Mouse (Mus musculus) thymus, adult 2 months (tissue): ENCODE measurements around the gene Dner.

Source experiments
- CTCF ChIP-seq: fragments of 200-500 bp; IDR thresholded peaks from 2 replicates; pipeline ENCODE4 v1.5.1; 2012; ENCODE audit warnings: mild to moderate bottlenecking, control low read depth, low read length, moderate library complexity, borderline replicate concordance; ENCODE audit not compliant: control insufficient read depth, poor library complexity, insufficient read depth; ENCODE audit errors: extremely low read depth
- POLR2A ChIP-seq: fragments of 200-500 bp; IDR thresholded peaks from 2 replicates; pipeline ENCODE4 v1.6.1; 2012; ENCODE audit warnings: mild to moderate bottlenecking, low read length, control low read depth, moderate library complexity; ENCODE audit not compliant: control insufficient read depth, poor library complexity, insufficient read depth; ENCODE audit errors: extremely low read depth

- TF ChIP-seq POLR2A (no peak), CTCF (no peak)
These were observed 231.9 kb downstream of the Dner start for GRCm38 (mm10) chr1:84463976-84464662.
